Mouse (Mus musculus): ENCODE measurements around the gene Slc25a29. TPM values are rescaled to one million over a fixed set of nuclear protein-coding genes. Genes with fewer than 3 reads are reported as not detected.

Slc25a29 gene
- total and polyA plus RNA-seq, 2 experiments from 2014 or later = 3.0 to 4.4 TPM

DNA sequence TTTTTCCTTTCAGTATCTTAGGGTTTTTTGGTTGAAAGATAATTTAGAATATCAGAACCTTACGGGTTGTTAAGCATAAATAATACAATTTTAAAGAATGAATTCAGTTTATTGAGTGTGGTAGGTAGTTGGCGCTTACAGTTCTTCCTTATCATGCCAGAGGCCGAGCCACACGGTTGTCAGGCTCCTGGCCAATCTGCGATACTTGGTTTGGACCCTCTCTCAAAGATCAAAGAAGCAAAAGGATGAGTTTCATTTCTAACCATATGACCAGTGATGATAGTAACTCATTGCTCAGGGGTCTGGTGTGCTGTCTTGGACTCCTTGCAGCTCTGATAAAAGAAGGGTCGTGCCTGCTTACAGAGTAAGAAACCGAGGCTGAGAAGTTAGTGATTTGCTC lies 25.4 kb downstream of the Slc25a29 start:
- ATAC-seq (ENCODE audit: insufficient read depth, low read depth) (no peak), DNase-seq (ENCODE audit: low spot score) (no peak)
- Histone ChIP-seq H3K27me3 (ENCODE audit: control insufficient read depth, insufficient read depth, low read length) (no peaks in the 10 kb centered on the region), H3K27ac (ENCODE audit: low read depth) (no peak overlapping the region), H3K9me3 (replicated peaks; ENCODE audit: control insufficient read depth, low read length) (no peaks in the 10 kb centered on the region), H3K4me1 (ENCODE audit: control insufficient read depth, insufficient read depth) (0 out of 2 replicates have a peak, but pooled peaks cover 11% of the 10 kb centered on the region), H3K4me3 (ENCODE audit: low read depth, low read length) (no peak overlapping the region), H3K36me3 (replicated peaks; ENCODE audit: control insufficient read depth, insufficient read depth, low read length) (peaks cover 30% of the 10 kb centered on the region), H3K9ac (replicated peaks; ENCODE audit: low read depth, low read length) (no peak overlapping the region), H3K4me2 (ENCODE audit: low read depth, low read length) (no peak overlapping the region)
- 54% methylated on average over 7 of the region's 7 CpGs for WGBS
- TF ChIP-seq EP300 (IDR thresholded peaks at IDR 0.05; ENCODE audit: low read depth) (no peak), CTCF (IDR thresholded peaks at IDR 0.05; ENCODE audit: low read depth) (no peak)

DNA sequence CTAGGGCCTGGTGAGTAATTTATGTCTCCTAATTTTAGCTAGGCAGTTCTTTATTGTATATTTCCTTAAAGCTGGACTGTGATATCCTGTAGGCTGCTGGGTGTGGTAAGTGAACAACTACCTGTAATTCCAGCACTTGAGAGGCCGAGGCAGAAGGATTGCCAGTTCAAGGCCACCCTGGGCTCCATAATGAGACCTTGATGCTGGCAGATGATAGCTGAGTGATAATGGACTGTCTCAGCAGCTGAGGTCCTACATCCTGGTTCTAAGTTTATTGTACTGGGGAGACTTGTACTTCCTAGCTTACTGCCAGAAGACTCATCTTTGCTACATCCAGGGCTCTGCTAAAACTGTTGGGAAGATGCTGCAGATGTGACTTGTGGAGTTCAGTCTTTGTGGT lies 25.9 kb downstream of the Slc25a29 start:
- TF ChIP-seq EP300 (IDR thresholded peaks at IDR 0.05; ENCODE audit: low read depth) = no peak
- TF ChIP-seq CTCF (IDR thresholded peaks at IDR 0.05; ENCODE audit: low read depth) = no peak
- Histone ChIP-seq H3K27me3 (ENCODE audit: control insufficient read depth, insufficient read depth, low read length) (no peaks in the 10 kb centered on the region), H3K27ac (ENCODE audit: low read depth) (no peak overlapping the region), H3K36me3 (replicated peaks; ENCODE audit: control insufficient read depth, insufficient read depth, low read length) (peaks cover 27% of the 10 kb centered on the region), H3K9me3 (replicated peaks; ENCODE audit: control insufficient read depth, low read length) (no peaks in the 10 kb centered on the region), H3K4me2 (ENCODE audit: low read depth, low read length) (no peak overlapping the region), H3K4me3 (ENCODE audit: low read depth, low read length) (no peak overlapping the region), H3K9ac (replicated peaks; ENCODE audit: low read depth, low read length) (no peak overlapping the region), H3K4me1 (ENCODE audit: control insufficient read depth, insufficient read depth) (0 out of 2 replicates have a peak, but pooled peaks cover 11% of the 10 kb centered on the region)
- 65% methylated on average over 1 of the region's 1 CpGs for WGBS
- ATAC-seq (ENCODE audit: insufficient read depth, low read depth) = no peak
- no peak for DNase-seq (ENCODE audit: low spot score)

DNA sequence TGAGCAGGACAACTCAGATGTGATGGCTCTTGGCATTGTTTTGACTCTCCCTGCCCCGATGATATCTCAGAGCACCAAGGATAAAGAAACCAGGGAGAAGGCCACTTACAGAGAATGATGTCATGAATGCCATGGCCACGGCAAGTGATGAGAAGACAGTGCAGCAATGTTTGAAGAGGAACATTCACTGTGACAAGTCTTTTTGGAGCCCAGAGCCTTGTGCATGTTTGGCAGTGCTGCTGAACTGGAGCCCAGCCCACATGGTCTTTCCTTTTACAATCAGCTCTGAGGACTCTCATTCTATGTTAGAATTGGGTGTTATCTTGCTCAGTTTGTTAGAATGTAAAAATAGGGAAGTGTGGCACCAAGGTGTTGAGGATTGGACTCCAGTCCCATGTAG lies 27.2 kb downstream of the Slc25a29 start:
- H3K36me3 ChIP-seq (replicated peaks; ENCODE audit: control insufficient read depth, insufficient read depth, low read length) = peaks cover 15% of the 10 kb centered on the region; the same call in 1 of the 2 replicates
- DNase-seq (ENCODE audit: low spot score) = no peak
- H3K4me2 ChIP-seq (ENCODE audit: low read depth, low read length) = no peak overlapping the region
- no peak for ATAC-seq (ENCODE audit: insufficient read depth, low read depth)
- 27% methylated on average over 2 of the region's 2 CpGs for WGBS
- TF ChIP-seq EP300 (IDR thresholded peaks at IDR 0.05; ENCODE audit: low read depth) (no peak), CTCF (IDR thresholded peaks at IDR 0.05; ENCODE audit: low read depth) (no peak)
- H3K4me1 ChIP-seq (ENCODE audit: control insufficient read depth, insufficient read depth) = peaks cover 17% of the 10 kb centered on the region
- H3K27me3 ChIP-seq (ENCODE audit: control insufficient read depth, insufficient read depth, low read length) = no peaks in the 10 kb centered on the region
- H3K4me3 ChIP-seq (ENCODE audit: low read depth, low read length) = no peak overlapping the region
- 0 out of 2 replicates have a peak overlapping the region, but pooled peaks have one; percentile 23 for H3K27ac ChIP-seq (ENCODE audit: low read depth)
- H3K9me3 ChIP-seq (replicated peaks; ENCODE audit: control insufficient read depth, low read length) = no peaks in the 10 kb centered on the region
- no peak overlapping the region for H3K9ac ChIP-seq (replicated peaks; ENCODE audit: low read depth, low read length)

DNA sequence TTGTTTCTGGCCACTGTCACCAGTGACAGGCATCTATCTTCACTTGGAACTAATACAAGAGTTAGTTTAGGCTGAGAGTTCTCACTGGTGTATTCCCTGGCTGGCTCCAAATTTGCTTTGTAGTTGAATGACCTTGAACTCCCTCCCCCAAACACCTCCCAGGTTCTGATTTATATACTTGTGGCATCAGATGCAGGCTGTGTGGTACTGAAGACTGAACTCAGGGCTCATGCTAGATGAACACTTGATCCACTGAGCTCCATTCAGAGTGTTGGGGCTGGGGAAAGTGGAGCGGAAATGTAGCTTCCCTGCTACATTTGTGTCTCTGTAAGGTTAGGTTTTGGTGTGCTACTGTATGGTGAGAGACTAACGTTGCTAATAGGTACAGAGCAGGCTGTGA lies 31.3 kb downstream of the Slc25a29 start:
- Histone ChIP-seq H3K36me3 (replicated peaks; ENCODE audit: control insufficient read depth, insufficient read depth, low read length) (0 out of 2 replicates have a peak, but pooled peaks cover 14% of the 10 kb centered on the region), H3K27me3 (ENCODE audit: control insufficient read depth, insufficient read depth, low read length) (no peaks in the 10 kb centered on the region), H3K27ac (ENCODE audit: low read depth) (peak overlapping the region; percentile 36; the same call in 1 of the 2 replicates), H3K4me2 (ENCODE audit: low read depth, low read length) (no peak overlapping the region), H3K9ac (replicated peaks; ENCODE audit: low read depth, low read length) (no peak overlapping the region), H3K4me1 (ENCODE audit: control insufficient read depth, insufficient read depth) (peaks cover 45% of the 10 kb centered on the region), H3K4me3 (ENCODE audit: low read depth, low read length) (no peak overlapping the region), H3K9me3 (replicated peaks; ENCODE audit: control insufficient read depth, low read length) (no peaks in the 10 kb centered on the region)
- 79% methylated on average over 2 of the region's 2 CpGs for WGBS
- TF ChIP-seq CTCF (IDR thresholded peaks at IDR 0.05; ENCODE audit: low read depth) (no peak), EP300 (IDR thresholded peaks at IDR 0.05; ENCODE audit: low read depth) (no peak)
- ATAC-seq (ENCODE audit: insufficient read depth, low read depth) (no peak), DNase-seq (ENCODE audit: low spot score) (no peak)

DNA sequence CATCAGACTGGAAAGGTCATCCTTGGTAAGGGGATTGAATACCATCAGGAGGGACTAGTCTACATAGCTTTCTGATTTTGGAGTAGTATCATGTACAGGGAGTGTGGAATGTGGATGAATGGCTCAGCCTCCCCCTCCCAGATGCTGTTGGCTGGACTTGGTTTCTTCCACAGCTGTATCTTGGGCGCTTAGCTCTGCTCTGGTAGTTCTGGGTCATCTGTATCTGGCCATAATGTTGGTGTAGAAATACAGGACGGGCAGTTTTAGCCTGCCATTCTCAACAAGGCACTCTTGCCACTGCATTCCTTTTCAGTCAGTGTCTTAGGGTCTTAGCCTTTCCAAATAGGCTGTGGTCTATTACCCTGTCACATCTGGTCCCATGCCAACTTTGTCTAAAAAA lies 34.1 kb downstream of the Slc25a29 start:
- 0 out of 2 replicates have a peak overlapping the region, but pooled peaks have one; percentile 12 for H3K27ac ChIP-seq (ENCODE audit: low read depth)
- H3K4me2 ChIP-seq (ENCODE audit: low read depth, low read length) = no peak overlapping the region
- 44% methylated on average over 2 of the region's 2 CpGs for whole genome bisulfite sequencing
- no peak overlapping the region for H3K9ac ChIP-seq (replicated peaks; ENCODE audit: low read depth, low read length)
- no peaks in the 10 kb centered on the region for H3K9me3 ChIP-seq (replicated peaks; ENCODE audit: control insufficient read depth, low read length)
- DNase-seq (ENCODE audit: low spot score) (no peak), ATAC-seq (ENCODE audit: insufficient read depth, low read depth) (no peak)
- H3K36me3 ChIP-seq (replicated peaks; ENCODE audit: control insufficient read depth, insufficient read depth, low read length) = no peaks in the 10 kb centered on the region
- peaks cover 38% of the 10 kb centered on the region for H3K4me1 ChIP-seq (ENCODE audit: control insufficient read depth, insufficient read depth)
- no peaks in the 10 kb centered on the region for H3K27me3 ChIP-seq (ENCODE audit: control insufficient read depth, insufficient read depth, low read length)
- no peak overlapping the region for H3K4me3 ChIP-seq (ENCODE audit: low read depth, low read length)
- TF ChIP-seq CTCF (IDR thresholded peaks at IDR 0.05; ENCODE audit: low read depth) (no peak), EP300 (IDR thresholded peaks at IDR 0.05; ENCODE audit: low read depth) (no peak)

DNA sequence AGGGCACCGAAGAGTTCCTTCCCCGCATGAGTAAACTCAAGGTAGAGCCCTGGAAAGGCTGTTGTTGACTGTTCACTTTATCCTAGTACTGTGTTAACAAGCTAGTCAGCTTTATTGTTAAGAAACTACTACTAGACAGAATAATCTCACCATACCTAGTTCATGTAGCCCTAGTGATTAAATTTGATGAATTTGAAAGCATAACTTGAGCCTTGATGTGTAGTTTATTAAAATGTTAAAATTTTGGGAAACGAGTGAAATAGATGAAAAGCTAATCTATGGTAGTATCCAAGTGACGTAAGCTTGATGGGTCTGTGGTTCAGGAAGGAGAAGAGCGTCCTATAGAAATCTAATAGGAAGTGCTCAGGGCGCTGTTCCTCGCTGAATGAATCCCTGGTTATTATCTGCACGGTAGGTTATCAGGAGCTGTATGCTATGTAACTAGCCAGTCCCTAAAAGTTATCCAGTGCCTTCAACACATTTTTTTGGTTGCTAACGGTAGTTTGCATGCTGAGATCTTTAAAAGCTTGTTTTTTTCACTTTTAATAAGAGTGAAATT lies 40.6 kb downstream of the Slc25a29 start:
- TF ChIP-seq EP300 (IDR thresholded peaks at IDR 0.05; ENCODE audit: low read depth) = no peak
- no peak for TF ChIP-seq CTCF (IDR thresholded peaks at IDR 0.05; ENCODE audit: low read depth)
- DNase-seq (ENCODE audit: low spot score) = no peak

More for the DNA sequence above, 40.6 kb downstream of the Slc25a29 start:
- no peaks in the 10 kb centered on the region for H3K27me3 ChIP-seq (ENCODE audit: control insufficient read depth, insufficient read depth, low read length)
- no peaks in the 10 kb centered on the region for H3K36me3 ChIP-seq (replicated peaks; ENCODE audit: control insufficient read depth, insufficient read depth, low read length)
- peaks cover 20% of the 10 kb centered on the region for H3K4me1 ChIP-seq (ENCODE audit: control insufficient read depth, insufficient read depth)
- H3K4me2 ChIP-seq (ENCODE audit: low read depth, low read length) = peak overlapping the region; percentile 72
- peak overlapping the region; percentile 95 for H3K9ac ChIP-seq (replicated peaks; ENCODE audit: low read depth, low read length)
- ATAC-seq (ENCODE audit: insufficient read depth, low read depth) = no peak
- H3K9me3 ChIP-seq (replicated peaks; ENCODE audit: control insufficient read depth, low read length) = no peaks in the 10 kb centered on the region
- H3K27ac ChIP-seq (ENCODE audit: low read depth) = peak overlapping the region; percentile 99
- peak overlapping the region; percentile 97 for H3K4me3 ChIP-seq (ENCODE audit: low read depth, low read length)
- WGBS = 2% methylated on average over 9 of the region's 9 CpGs
